Mouse (Mus musculus) G1E (cell line): ENCODE results near the gene Psme1.

Experiments used
- CTCF ChIP-seq: IDR thresholded peaks from 2 replicates; pipeline ENCODE4 v1.5.1; 2012; ENCODE audit warnings: low read depth, low read length, inconsistent platforms, mixed read lengths
- GATA1 ChIP-seq: IDR thresholded peaks from 2 replicates; pipeline ENCODE4 v1.6.1; 2012; ENCODE audit warnings: borderline replicate concordance, low read length, inconsistent platforms, mixed read lengths
- GATA2 ChIP-seq: IDR thresholded peaks from 2 replicates; pipeline ENCODE4 v1.6.1; 2012; ENCODE audit warnings: low read depth, low read length, inconsistent platforms, borderline replicate concordance
- POLR2AphosphoS5 ChIP-seq: IDR thresholded peaks from 2 replicates; pipeline ENCODE4 v1.6.1; 2012; ENCODE audit warnings: low read depth, low read length, inconsistent platforms; ENCODE audit not compliant: insufficient replicate concordance

DNA sequence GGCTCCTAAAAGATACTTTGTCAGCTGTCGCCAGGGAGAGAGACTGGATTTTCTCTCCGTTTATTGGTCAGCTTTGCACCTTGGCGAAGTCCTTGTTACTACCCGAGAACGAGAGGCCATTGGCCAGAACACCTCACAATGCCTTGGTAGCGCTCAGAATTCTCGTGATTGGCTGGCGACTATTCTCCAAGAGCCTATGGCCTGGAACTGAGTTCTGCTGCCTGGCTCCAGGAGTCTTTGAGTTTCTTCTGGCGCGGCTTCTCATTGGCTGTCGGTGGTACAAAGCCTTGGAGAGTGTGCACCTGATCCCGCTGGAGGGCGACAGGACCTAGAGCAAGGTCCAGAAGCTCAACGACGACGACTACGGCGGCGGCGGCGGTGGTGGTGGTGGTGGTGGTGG lies 39.9 kb downstream of the Psme1 start, which contains the start of gene Rec8:
- TF ChIP-seq CTCF: no peak
- no peak for TF ChIP-seq POLR2AphosphoS5
- TF ChIP-seq GATA2: no peak
- TF ChIP-seq GATA1: no peak
